Mouse (Mus musculus) thymus, adult 2 months (tissue): ENCODE results near the gene Hexa.

Experiments
- CTCF ChIP-seq: fragments of 200-500 bp; IDR thresholded peaks from 2 replicates; pipeline ENCODE4 v1.5.1; 2012; ENCODE audit warnings: mild to moderate bottlenecking, control low read depth, low read length, moderate library complexity, borderline replicate concordance; ENCODE audit not compliant: control insufficient read depth, poor library complexity, insufficient read depth; ENCODE audit errors: extremely low read depth
- POLR2A ChIP-seq: fragments of 200-500 bp; IDR thresholded peaks from 2 replicates; pipeline ENCODE4 v1.6.1; 2012; ENCODE audit warnings: mild to moderate bottlenecking, low read length, control low read depth, moderate library complexity; ENCODE audit not compliant: control insufficient read depth, poor library complexity, insufficient read depth; ENCODE audit errors: extremely low read depth

DNA sequence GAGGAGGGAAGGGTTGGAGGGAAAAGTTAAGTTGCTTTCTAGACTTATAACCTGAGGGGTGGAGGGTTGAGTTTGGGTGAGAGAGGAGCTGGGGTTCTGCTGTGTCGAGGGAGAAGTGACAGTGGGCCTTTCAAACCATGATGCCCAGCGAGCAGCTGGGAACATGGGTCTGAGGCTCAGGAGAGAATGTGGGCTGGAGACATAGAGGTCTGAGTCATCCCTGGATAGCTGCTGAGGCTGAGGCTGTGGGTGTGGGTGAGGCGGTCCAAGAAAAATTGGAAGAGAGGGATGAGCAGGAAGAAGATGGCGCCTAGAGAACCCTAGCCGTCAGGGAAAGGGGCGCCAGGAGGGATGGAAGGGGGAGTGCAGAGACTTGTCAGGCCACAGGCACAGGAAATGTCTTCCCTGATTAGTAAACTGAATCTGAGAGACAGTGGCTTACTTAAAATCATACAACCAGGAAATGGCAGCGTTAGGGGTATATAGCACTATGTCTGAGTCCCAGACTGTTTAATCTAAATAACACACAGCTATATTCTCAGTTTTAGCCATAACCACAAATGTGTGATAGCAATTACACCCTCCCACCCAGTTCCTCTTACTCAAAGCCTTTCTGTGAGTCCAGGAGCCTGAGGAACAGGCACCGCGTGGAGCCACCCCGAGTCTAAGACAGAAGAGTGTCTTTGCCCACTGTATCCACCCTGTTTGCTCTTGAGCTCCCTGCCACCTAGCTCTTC is 50.5 kb downstream of the Hexa start:
- no peak for TF ChIP-seq CTCF
- TF ChIP-seq POLR2A: no peak
